Mouse (Mus musculus) megakaryocyte progenitor cell, adult 5-6 weeks (primary cell): ENCODE data around the gene Traf3ip2. TPM values are rescaled to one million over a fixed set of nuclear protein-coding genes. Genes with fewer than 3 reads are reported as not detected.

Experiments
- ATAC-seq: replicated peaks from 2 replicates; pipeline ENCODE4 v1.8.0; 2016; ENCODE audit warnings: mild to moderate bottlenecking, moderate TSS enrichment, inconsistent platforms; ENCODE audit not compliant: poor library complexity
- total RNA-seq, 2 experiments: library from RNA; stranded (forward) in 1 of 2; stranded (reverse) in 1 of 2; fragments of 157-497, 149-512 nt in 1 of 2; fragments of 200-1000 nt in 1 of 2; gene quantifications; 2 replicates each; pipeline versions ENCODE4 v1.2.3 to v1.2.4; 2015 to 2017

Traf3ip2 gene
- total RNA-seq, 2 experiments from 2014 or later, result 4.3 to 11.2 TPM

DNA sequence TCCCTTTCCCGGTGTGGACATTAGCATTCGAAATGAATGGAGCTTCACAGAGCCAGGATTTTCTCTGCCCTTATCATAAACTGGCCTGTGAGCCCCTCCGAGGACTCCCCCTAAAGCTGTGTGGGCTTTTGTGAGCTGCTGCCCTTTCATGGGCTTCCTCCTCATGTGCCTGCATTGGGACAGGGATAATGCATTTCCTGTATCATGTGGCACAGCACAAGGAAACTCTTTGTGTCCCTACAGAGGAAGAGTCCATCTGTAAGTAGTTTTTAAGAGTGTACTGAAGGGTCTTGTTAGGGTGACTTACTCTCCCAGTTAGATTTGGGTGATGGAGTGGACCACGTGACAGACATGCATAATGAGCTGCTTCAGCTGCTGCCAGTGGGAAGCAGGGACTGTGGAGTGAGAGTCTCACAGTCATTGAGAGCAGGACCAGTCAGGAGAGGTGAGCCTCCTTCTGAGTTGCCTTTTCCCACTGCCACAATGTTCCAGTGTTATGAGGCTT, 59.9 kb downstream of the Traf3ip2 start:
- no peak for ATAC-seq

DNA sequence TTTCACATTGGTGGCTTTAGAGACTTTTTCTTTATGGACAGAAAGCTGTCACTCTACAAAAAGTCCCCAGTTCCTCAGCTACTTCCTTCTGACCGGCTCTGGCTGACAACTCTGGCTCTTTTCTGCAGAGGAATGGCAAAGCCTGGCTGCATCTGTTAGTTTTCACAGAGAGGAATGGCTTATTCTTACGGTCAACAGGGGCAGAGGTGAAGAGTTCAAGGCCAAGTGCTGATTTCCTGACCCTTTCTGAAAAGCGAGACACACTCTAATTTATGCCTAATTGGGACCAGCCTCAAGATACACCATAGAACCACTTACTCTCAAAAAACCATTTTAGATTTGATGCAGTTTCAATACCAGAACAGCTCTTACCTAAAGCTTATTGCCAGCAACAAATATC, 61.4 kb downstream of the Traf3ip2 start:
- ATAC-seq, result no peak

DNA sequence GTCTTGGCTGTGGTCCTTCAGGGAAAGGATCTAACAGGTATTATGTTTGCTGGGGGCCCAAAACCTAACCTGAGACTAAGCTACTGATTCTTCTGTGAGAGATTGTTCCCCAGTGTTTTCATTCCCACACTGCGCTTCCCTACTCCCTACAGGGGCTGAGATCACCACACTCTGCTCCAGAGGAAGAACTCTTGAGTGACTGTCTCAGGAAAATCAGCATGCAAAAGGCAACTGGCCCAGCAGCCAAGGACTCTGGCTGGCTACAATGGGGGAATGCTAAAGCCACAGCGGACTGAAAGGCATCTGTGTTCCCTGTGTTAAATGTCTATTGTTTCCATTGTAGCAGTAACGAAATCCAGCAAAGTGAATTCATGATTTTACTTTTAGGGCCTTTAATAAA, 62.0 kb downstream of the Traf3ip2 start:
- ATAC-seq, result no peak

DNA sequence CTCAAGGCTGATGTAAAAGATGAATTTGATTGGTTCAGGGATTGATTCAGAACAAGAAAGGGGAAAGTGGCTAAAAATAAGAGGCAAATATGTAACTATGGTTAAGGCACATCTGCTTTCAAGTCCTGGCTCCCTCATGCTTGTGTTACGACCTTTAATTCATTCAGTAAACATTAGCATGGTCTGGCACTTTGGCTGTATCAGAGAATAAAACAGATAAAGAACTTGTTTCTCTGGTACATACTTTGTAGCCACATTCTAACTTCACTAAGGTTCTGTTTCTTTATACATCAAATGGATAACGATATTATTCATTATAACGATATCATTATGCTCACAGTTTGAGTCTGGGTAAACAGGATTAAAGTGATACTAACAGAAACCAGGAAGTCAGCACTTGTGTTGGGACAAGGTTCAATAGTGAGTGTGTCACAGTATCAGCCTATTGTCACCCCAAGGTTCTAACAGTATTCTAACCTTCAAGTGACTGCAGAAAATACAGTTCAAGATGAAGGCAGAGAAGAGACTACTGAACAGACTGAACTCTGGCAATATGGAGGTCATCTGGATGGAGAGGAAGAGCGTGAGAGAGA, 65.6 kb downstream of the Traf3ip2 start:
- ATAC-seq, result no peak

DNA sequence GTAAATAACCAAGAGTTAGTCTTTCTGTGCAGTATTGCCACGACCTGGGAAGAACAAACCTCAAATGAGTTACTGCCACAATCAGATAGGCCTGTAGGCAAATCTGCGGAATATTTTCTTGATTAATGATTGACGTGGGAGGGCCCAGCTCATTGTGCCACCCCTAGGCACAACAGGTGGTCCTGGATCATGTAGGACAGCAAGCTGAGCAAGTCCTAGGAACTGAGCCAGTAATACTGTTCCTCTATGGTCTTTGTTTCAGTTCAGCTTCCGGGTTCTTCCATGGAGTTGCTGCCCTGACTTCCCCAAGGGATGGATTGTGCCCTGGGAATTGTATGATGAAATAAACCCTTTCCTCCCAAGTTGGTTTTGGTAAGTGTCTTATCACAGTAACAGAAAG, 68.3 kb downstream of the Traf3ip2 start:
- no peak for ATAC-seq

DNA sequence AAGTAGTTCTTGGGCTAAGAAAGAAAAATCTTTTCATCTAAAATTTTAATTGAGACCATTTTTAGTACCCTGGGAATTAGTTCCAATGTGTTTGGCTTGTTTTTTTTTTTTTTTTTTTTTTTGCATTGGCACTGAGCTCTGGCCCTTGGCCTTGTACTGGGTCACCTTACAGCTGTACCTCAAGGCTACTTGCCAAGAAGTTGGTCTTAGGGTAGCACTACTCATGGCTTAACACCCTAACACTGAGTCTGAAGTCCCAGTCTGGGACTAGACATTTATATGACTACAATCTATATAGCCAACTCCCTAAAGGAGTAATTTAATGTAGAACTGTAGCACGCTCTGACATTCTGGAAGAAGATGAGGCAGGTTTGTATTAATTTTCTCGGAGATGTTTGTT, 69.8 kb downstream of the Traf3ip2 start:
- no peak for ATAC-seq

DNA sequence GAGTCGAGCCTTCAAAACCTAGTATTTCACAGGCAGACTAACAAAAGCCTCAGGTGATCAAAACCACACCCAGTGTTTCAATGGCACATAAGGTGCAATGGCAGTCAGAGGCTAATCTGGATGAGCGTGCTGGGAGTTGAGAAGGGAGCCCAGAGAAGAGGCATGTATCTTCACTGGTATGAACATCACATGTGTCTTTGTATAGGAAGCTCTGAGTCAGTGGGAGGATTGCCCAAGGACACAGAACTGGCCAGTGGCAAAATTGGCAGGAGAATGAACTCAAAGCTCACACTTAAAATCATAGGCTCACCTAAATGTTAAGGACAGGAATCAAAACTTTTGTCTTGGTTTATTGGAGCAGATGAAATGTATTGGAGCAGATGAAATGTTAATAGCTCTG, 70.7 kb downstream of the Traf3ip2 start:
- no peak for ATAC-seq

DNA sequence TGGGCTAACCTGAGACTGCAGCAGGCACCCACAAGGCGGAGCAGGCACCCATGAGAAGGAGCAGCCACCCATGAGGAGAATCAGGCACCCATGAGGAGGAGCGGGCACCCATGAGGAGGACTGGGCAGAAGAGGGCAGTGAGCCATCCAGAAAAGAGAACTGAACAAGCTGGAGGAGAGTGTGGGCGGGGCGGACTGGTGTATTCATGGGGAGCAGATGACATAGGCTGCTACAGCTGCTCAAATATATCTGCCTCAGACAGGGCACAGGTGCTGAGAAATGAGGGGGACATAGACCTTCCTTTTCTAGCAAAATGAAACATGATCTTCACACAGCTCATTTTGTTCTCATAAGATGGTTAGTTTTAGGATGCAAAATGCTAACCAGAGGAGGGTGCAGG, 74.1 kb downstream of the Traf3ip2 start:
- peak; percentile 73; the same call in 1 of the 2 replicates for ATAC-seq

DNA sequence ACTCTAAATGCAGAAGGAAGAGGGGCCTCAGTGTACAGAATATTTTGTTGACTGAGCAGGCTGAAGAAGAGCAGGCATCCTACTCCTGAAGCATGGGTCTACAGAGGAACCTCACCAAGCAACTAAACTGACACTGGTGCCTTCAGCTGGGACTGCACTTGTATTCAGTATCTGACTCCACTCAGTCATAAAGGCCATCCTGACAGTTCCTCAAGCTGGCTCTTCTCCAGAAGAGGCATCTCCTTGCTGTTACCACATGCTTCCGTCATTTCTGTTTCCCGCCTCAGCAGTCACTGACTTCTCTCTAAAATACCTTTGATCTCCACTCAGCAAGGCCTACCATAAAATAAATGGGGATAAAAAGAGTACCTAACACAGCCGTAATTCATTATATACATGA, 75.1 kb downstream of the Traf3ip2 start:
- ATAC-seq, result peak; percentile 32; the same call in 1 of the 2 replicates

DNA sequence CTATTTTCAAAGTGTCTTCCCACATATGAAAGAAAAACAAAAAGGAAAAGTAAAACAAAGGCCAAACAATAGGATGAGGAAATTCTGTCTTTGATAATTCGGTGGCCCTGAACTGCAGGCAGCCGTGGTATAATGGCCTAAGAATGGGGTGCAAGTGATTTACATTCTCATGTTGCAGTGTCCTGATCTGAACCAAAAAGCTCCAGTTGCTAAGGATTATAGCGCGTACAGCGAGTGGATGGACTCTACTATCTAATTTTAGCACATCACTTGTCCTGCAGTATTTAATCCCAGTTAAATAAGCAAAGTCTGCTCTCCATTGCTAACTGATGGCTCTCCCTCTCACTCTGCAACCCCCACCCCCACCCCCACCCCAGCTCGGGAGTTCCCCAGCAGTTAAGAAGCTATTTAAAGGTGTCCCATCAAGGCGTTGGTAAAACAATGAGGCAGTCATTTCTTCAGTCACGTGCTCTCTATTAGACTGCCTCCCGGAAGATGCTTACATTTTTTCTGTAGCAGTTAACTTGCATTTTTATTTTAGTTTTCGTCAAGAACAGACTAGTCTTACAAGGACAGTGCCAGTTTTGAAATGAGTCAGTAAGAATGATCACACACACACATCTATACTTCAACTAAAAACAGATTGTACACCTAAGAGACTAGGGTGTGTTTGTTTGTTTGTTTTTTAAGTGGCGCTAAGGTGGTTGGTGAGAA, 78.8 kb downstream of the Traf3ip2 start:
- ATAC-seq, result no peak

DNA sequence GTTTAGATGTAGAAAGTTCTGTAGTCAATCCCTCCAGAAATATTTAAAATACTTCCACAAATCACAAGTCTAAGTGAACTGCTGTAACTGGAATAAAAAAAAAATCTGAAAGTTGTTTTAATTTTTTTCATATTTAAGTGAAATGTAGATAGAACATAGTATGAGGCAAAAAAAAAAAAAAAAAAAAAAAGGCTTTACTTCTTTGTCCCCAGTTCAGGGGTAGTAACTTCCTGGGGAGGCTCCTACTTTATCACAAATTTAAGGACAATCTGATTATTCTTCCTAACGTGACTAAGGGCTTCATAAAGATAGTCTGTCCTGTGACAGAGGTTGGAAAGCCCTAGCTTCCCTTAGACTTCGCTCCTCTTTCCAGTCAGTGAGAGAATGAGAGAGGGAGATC, 79.4 kb downstream of the Traf3ip2 start:
- ATAC-seq, result no peak

Other genes starting within 250 kb of the Traf3ip2 start
- gene Fyn, start 244.1 kb upstream of the Traf3ip2 start, total RNA-seq (2015), result 5.1 and 5.9 TPM in 2 replicates
- gene Fyn, start 244.1 kb upstream of the Traf3ip2 start, total RNA-seq (2017), result 7.7 and 10.1 TPM in 2 replicates
- 35.6 and 40.7 TPM in 2 replicates for gene Rev3l, start 119.2 kb downstream of the Traf3ip2 start, total RNA-seq (2015)
- 18.8 and 23.7 TPM in 2 replicates for gene Rev3l, start 119.2 kb downstream of the Traf3ip2 start, total RNA-seq (2017)